Mouse (Mus musculus) forebrain, embryonic 13.5 days (tissue): ENCODE measurements around the gene Ppp1r21. TPM values are rescaled to one million over a fixed set of nuclear protein-coding genes. Genes with fewer than 3 reads are reported as not detected.

Source experiments
- ATAC-seq: fragments of 200-750 bp; cut with Nextera tagmentation; 2 replicates; pipeline ENCODE4 v1.8.0; 2017
- H3K27ac ChIP-seq: fragments of 300-500 bp; sonication (generic); 2 replicates; pipeline ENCODE4 v1.5.1; 2015; ENCODE audit warnings: inconsistent platforms, mild to moderate bottlenecking, moderate library complexity
- H3K27me3 ChIP-seq: fragments of 300-500 bp; sonication (generic); 2 replicates; pipeline ENCODE4 v1.6.1; 2015; ENCODE audit warnings: mild to moderate bottlenecking, inconsistent platforms
- H3K36me3 ChIP-seq: fragments of 300-500 bp; sonication (generic); 2 replicates; pipeline ENCODE4 v1.6.1; 2015; ENCODE audit warnings: mild to moderate bottlenecking, inconsistent platforms; ENCODE audit not compliant: poor library complexity, severe bottlenecking
- H3K4me1 ChIP-seq: fragments of 300-500 bp; sonication (generic); 2 replicates; pipeline ENCODE4 v1.6.1; 2015; ENCODE audit warnings: inconsistent platforms
- H3K4me2 ChIP-seq: fragments of 300-500 bp; sonication (generic); 2 replicates; pipeline ENCODE4 v1.6.1; 2015; ENCODE audit warnings: inconsistent platforms, mild to moderate bottlenecking, moderate library complexity
- H3K4me3 ChIP-seq: fragments of 300-500 bp; sonication (generic); 2 replicates; pipeline ENCODE4 v1.5.1; 2015; ENCODE audit warnings: mild to moderate bottlenecking, inconsistent platforms
- H3K9ac ChIP-seq: fragments of 300-500 bp; sonication (generic); 2 replicates; pipeline ENCODE4 v1.6.1; 2015; ENCODE audit warnings: mild to moderate bottlenecking, inconsistent platforms
- H3K9me3 ChIP-seq: fragments of 300-500 bp; sonication (generic); replicated peaks from 2 replicates; pipeline ENCODE4 v1.6.1; 2016; ENCODE audit warnings: inconsistent platforms
- WGBS: fragments of 180-500 bp; shearing (Covaris S2); methylation state at CpG from one replicate; pipeline ENCODE4 v1.1.7; 2015; 5-methylcytosine and 5-hydroxymethylcytosine counted together
- polyA plus RNA-seq: library from polyadenylated mRNA; unstranded; fragments of >200 nt; fragmentation: Nextera tagmentation; extraction: Ambion mirVana; gene quantifications from 2 replicates; pipeline ENCODE4 v1.2.1, GENCODE M21; 2015

The Ppp1r21 gene
- polyA plus RNA-seq, 1 experiment from 2014 or later: 22.4 TPM

GRCm38 (mm10) chr17:88553473-88554087, 23.7 kb downstream of the Ppp1r21 start:
- no peak for ATAC-seq
- Histone ChIP-seq H3K27me3 (no peaks in the 10 kb centered on the region), H3K4me3 (no peak overlapping the region), H3K9me3 (no peaks in the 10 kb centered on the region), H3K9ac (no peak overlapping the region), H3K36me3 (peaks cover 55% of the 10 kb centered on the region), H3K4me2 (no peak overlapping the region), H3K27ac (no peak overlapping the region), H3K4me1 (no peaks in the 10 kb centered on the region)
- 89% methylated on average over 11 of the region's 11 CpGs for WGBS

- Histone ChIP-seq H3K9ac (no peak overlapping the region), H3K4me1 (no peaks in the 10 kb centered on the region), H3K4me2 (no peak overlapping the region), H3K4me3 (no peak overlapping the region), H3K36me3 (peaks cover 43% of the 10 kb centered on the region), H3K27me3 (no peaks in the 10 kb centered on the region), H3K9me3 (no peaks in the 10 kb centered on the region), H3K27ac (no peak overlapping the region)
- 86% methylated on average over 13 of the region's 13 CpGs for WGBS
- ATAC-seq: no peak
Measured at GRCm38 (mm10) chr17:88556176-88556575, 26.3 kb downstream of the Ppp1r21 start.

- Histone ChIP-seq H3K4me1 (no peaks in the 10 kb centered on the region), H3K9me3 (no peaks in the 10 kb centered on the region), H3K36me3 (peaks cover 46% of the 10 kb centered on the region), H3K4me3 (no peak overlapping the region), H3K27ac (no peak overlapping the region), H3K27me3 (no peaks in the 10 kb centered on the region), H3K9ac (no peak overlapping the region), H3K4me2 (no peak overlapping the region)
- 83% methylated on average over 4 of the region's 4 CpGs for WGBS
- ATAC-seq: no peak
Measured at GRCm38 (mm10) chr17:88556688-88557087, 26.8 kb downstream of the Ppp1r21 start.

GRCm38 (mm10) chr17:88558168-88558842, 28.4 kb downstream of the Ppp1r21 start:
- ATAC-seq: peak; percentile 82
- H3K9me3 ChIP-seq: no peaks in the 10 kb centered on the region
- WGBS: 40% methylated on average over 13 of the region's 13 CpGs
- H3K4me1 ChIP-seq: no peaks in the 10 kb centered on the region
- H3K9ac ChIP-seq: no peak overlapping the region
- H3K27me3 ChIP-seq: no peaks in the 10 kb centered on the region
- peaks cover 57% of the 10 kb centered on the region for H3K36me3 ChIP-seq
- H3K4me3 ChIP-seq: no peak overlapping the region
- no peak overlapping the region for H3K4me2 ChIP-seq
- H3K27ac ChIP-seq: peak overlapping the region; percentile 22; the same call in 1 of the 2 replicates

- WGBS: 84% methylated on average over 3 of the region's 3 CpGs
- Histone ChIP-seq H3K36me3 (peaks cover 52% of the 10 kb centered on the region), H3K27ac (no peak overlapping the region), H3K4me2 (no peak overlapping the region), H3K27me3 (no peaks in the 10 kb centered on the region), H3K9me3 (no peaks in the 10 kb centered on the region), H3K4me1 (no peaks in the 10 kb centered on the region), H3K4me3 (no peak overlapping the region), H3K9ac (no peak overlapping the region)
- no peak for ATAC-seq
Measured at GRCm38 (mm10) chr17:88563611-88564010, 33.7 kb downstream of the Ppp1r21 start.

GRCm38 (mm10) chr17:88569807-88570540, 40.1 kb downstream of the Ppp1r21 start:
- ATAC-seq: peak; percentile 57; the same call in 1 of the 2 replicates
- Histone ChIP-seq H3K4me1 (peaks cover 5% of the 10 kb centered on the region; the same call in 1 of the 2 replicates), H3K4me2 (no peak overlapping the region), H3K9me3 (no peaks in the 10 kb centered on the region), H3K27me3 (no peaks in the 10 kb centered on the region), H3K36me3 (peaks cover 79% of the 10 kb centered on the region), H3K27ac (peak overlapping the region; percentile 10; the same call in 1 of the 2 replicates), H3K4me3 (no peak overlapping the region), H3K9ac (no peak overlapping the region)
- WGBS: 57% methylated on average over 10 of the region's 10 CpGs

GRCm38 (mm10) chr17:88570784-88571183, 40.9 kb downstream of the Ppp1r21 start:
- Histone ChIP-seq H3K36me3 (peaks cover 79% of the 10 kb centered on the region), H3K27me3 (no peaks in the 10 kb centered on the region), H3K4me1 (peaks cover 5% of the 10 kb centered on the region; the same call in 1 of the 2 replicates), H3K4me3 (no peak overlapping the region), H3K9ac (no peak overlapping the region), H3K9me3 (no peaks in the 10 kb centered on the region), H3K27ac (no peak overlapping the region), H3K4me2 (no peak overlapping the region)
- WGBS: 87% methylated on average over 11 of the region's 11 CpGs
- no peak for ATAC-seq

GRCm38 (mm10) chr17:88574811-88575210, 44.9 kb downstream of the Ppp1r21 start:
- WGBS: 72% methylated on average over 5 of the region's 5 CpGs
- Histone ChIP-seq H3K4me3 (no peak overlapping the region), H3K4me2 (no peak overlapping the region), H3K9ac (no peak overlapping the region), H3K4me1 (peaks cover 5% of the 10 kb centered on the region; the same call in 1 of the 2 replicates), H3K9me3 (no peaks in the 10 kb centered on the region), H3K27ac (no peak overlapping the region), H3K27me3 (no peaks in the 10 kb centered on the region), H3K36me3 (peaks cover 80% of the 10 kb centered on the region)
- ATAC-seq: no peak

- 88% methylated on average over 20 of the region's 20 CpGs for WGBS
- no peak for ATAC-seq
- Histone ChIP-seq H3K4me1 (no peaks in the 10 kb centered on the region), H3K27ac (no peak overlapping the region), H3K9ac (no peak overlapping the region), H3K4me3 (no peak overlapping the region), H3K9me3 (no peaks in the 10 kb centered on the region), H3K4me2 (no peak overlapping the region), H3K27me3 (no peaks in the 10 kb centered on the region), H3K36me3 (peaks cover 77% of the 10 kb centered on the region)
Measured at GRCm38 (mm10) chr17:88578522-88579242, 48.8 kb downstream of the Ppp1r21 start.

- 88% methylated on average over 6 of the region's 6 CpGs for WGBS
- ATAC-seq: no peak
- Histone ChIP-seq H3K36me3 (peaks cover 84% of the 10 kb centered on the region), H3K27me3 (no peaks in the 10 kb centered on the region), H3K27ac (no peak overlapping the region), H3K9ac (no peak overlapping the region), H3K4me2 (no peak overlapping the region), H3K4me1 (no peaks in the 10 kb centered on the region), H3K4me3 (no peak overlapping the region), H3K9me3 (no peaks in the 10 kb centered on the region)
Measured at GRCm38 (mm10) chr17:88580556-88580955, 50.6 kb downstream of the Ppp1r21 start.

- H3K27me3 ChIP-seq: no peaks in the 10 kb centered on the region
- H3K4me1 ChIP-seq: no peaks in the 10 kb centered on the region
- no peaks in the 10 kb centered on the region for H3K9me3 ChIP-seq
- H3K9ac ChIP-seq: no peak overlapping the region
- H3K36me3 ChIP-seq: peaks cover 84% of the 10 kb centered on the region
- 87% methylated on average over 6 of the region's 6 CpGs for WGBS
- no peak for ATAC-seq
- no peak overlapping the region for H3K4me3 ChIP-seq
- no peak overlapping the region for H3K4me2 ChIP-seq
- no peak overlapping the region for H3K27ac ChIP-seq
Measured at GRCm38 (mm10) chr17:88581511-88582021, 51.6 kb downstream of the Ppp1r21 start.
